Mouse (Mus musculus) CH12.LX (cell line): ENCODE measurements at regions not wholly inside any gene's neighbourhood (a gene's known extent, or its start where the extent isn't known, plus 50 kb on each side); places are given as distances from the start of the nearest gene placed in this dataset.

Experiments
- DNase-seq: peaks from one replicate; pipeline ENCODE4 v3.0.0-alpha.2; 2013; ENCODE audit errors: extremely low read depth
- H3K27ac ChIP-seq: 2 replicates; pipeline ENCODE4 v1.5.1; 2012; ENCODE audit warnings: low read depth, mild to moderate bottlenecking, control low read depth, moderate library complexity; ENCODE audit not compliant: insufficient read depth
- H3K27me3 ChIP-seq: replicated peaks from 2 replicates; pipeline ENCODE3; 2012; ENCODE audit warnings: inconsistent platforms
- H3K36me3 ChIP-seq, 2 experiments: replicated peaks in 1 of 2; 2 replicates each; pipeline versions ENCODE3 to v1.6.1; 2012; ENCODE audit warnings: inconsistent platforms in 1 of 2, low read length in 1 of 2, mild to moderate bottlenecking in 1 of 2, mixed read lengths in 1 of 2, moderate library complexity in 1 of 2; ENCODE audit not compliant: control insufficient read depth in 1 of 2, insufficient read depth in 1 of 2
- H3K4me1 ChIP-seq, 2 experiments: 2 replicates each; pipeline ENCODE4 v1.6.1; 2012; ENCODE audit warnings: inconsistent platforms in 1 of 2, moderate library complexity in 1 of 2; ENCODE audit not compliant: insufficient read depth in 2 of 2, control insufficient read depth in 1 of 2
- H3K4me2 ChIP-seq: 2 replicates; pipeline ENCODE4 v1.6.1; 2012; ENCODE audit warnings: low read depth, mild to moderate bottlenecking, control low read depth; ENCODE audit not compliant: poor library complexity, insufficient read depth, severe bottlenecking
- H3K4me3 ChIP-seq, 3 experiments: fragments of 150-350 bp in 1 of 3; sonication (generic) in 1 of 3; replicated peaks in 1 of 3; 2 replicates each; pipeline versions ENCODE3 to v1.5.1; 2011 to 2012; ENCODE audit warnings: low read depth in 2 of 3, low read length in 2 of 3, mild to moderate bottlenecking in 2 of 3, moderate library complexity in 2 of 3, control low read depth in 1 of 3, improper control_type of control experiment in 1 of 3, inconsistent platforms in 1 of 3, mixed read lengths in 1 of 3; ENCODE audit not compliant: poor library complexity in 1 of 3
- H3K79me2 ChIP-seq: replicated peaks from 2 replicates; pipeline ENCODE4 v1.6.1; 2012; ENCODE audit warnings: mild to moderate bottlenecking, moderate library complexity; ENCODE audit not compliant: control insufficient read depth, poor library complexity, insufficient read depth, severe bottlenecking; ENCODE audit errors: extremely low read depth
- H3K9ac ChIP-seq: 2 replicates; pipeline ENCODE4 v1.6.1; 2012; ENCODE audit warnings: low read depth, mild to moderate bottlenecking, control low read depth, moderate library complexity; ENCODE audit not compliant: insufficient read depth
- H3K9me3 ChIP-seq: replicated peaks from 2 replicates; pipeline ENCODE3; 2012; ENCODE audit warnings: low read length, inconsistent platforms, mixed read lengths
- CHD1 ChIP-seq: IDR thresholded peaks from 2 replicates; pipeline ENCODE4 v1.6.1; 2012; ENCODE audit warnings: low read depth, low read length, improper control_type of control experiment, inconsistent platforms
- ELF1 ChIP-seq: IDR thresholded peaks from 2 replicates; pipeline ENCODE4 v1.6.1; 2014; ENCODE audit warnings: low read depth, mild to moderate bottlenecking, inconsistent platforms, low read length, improper control_type of control experiment
- ETS1 ChIP-seq: conservative IDR thresholded peaks from 2 replicates; pipeline ENCODE4 v1.6.1; 2012; ENCODE audit warnings: low read depth, mild to moderate bottlenecking, inconsistent platforms, low read length, improper control_type of control experiment, moderate library complexity
- HCFC1 ChIP-seq: IDR thresholded peaks from 2 replicates; pipeline ENCODE4 v1.6.1; 2012; ENCODE audit warnings: low read depth, mild to moderate bottlenecking, inconsistent platforms, low read length, improper control_type of control experiment
- IRF4 ChIP-seq: IDR thresholded peaks from 2 replicates; pipeline ENCODE4 v1.6.1; 2014; ENCODE audit warnings: low read depth, mild to moderate bottlenecking, inconsistent platforms, low read length, improper control_type of control experiment
- JUN ChIP-seq: IDR thresholded peaks from 2 replicates; pipeline ENCODE4 v1.6.1; 2011; ENCODE audit warnings: low read depth, mild to moderate bottlenecking, low read length, improper control_type of control experiment, moderate library complexity; ENCODE audit not compliant: insufficient read depth
- KAT2A ChIP-seq: IDR thresholded peaks from 2 replicates; pipeline ENCODE4 v1.6.1; 2012; ENCODE audit warnings: low read length, improper control_type of control experiment, inconsistent platforms; ENCODE audit not compliant: insufficient replicate concordance
- MAFK ChIP-seq: IDR thresholded peaks from 2 replicates; pipeline ENCODE4 v1.6.1; 2011; ENCODE audit warnings: low read length, improper control_type of control experiment; ENCODE audit not compliant: insufficient replicate concordance
- MAX ChIP-seq: IDR thresholded peaks from 2 replicates; pipeline ENCODE4 v1.6.1; 2011; ENCODE audit warnings: low read length, improper control_type of control experiment
- MAZ ChIP-seq: IDR thresholded peaks from 2 replicates; pipeline ENCODE4 v1.6.1; 2012; ENCODE audit warnings: low read depth, mild to moderate bottlenecking, inconsistent platforms, low read length, improper control_type of control experiment, moderate library complexity
- MYC ChIP-seq: IDR thresholded peaks from 2 replicates; pipeline ENCODE4 v1.6.1; 2011; ENCODE audit warnings: low read depth, mild to moderate bottlenecking, improper control_type of control experiment, low read length
- NELFE ChIP-seq: IDR thresholded peaks from 2 replicates; pipeline ENCODE4 v1.6.1; 2011; ENCODE audit warnings: low read depth, low read length, improper control_type of control experiment
- PAX5 ChIP-seq: IDR thresholded peaks from 2 replicates; pipeline ENCODE4 v1.6.1; 2012; ENCODE audit warnings: low read length, inconsistent platforms, mixed read lengths
- POLR2AphosphoS2 ChIP-seq: IDR thresholded peaks from 2 replicates; pipeline ENCODE4 v1.6.1; 2011; ENCODE audit warnings: low read depth, low read length, improper control_type of control experiment
- RCOR1 ChIP-seq: conservative IDR thresholded peaks from 2 replicates; pipeline ENCODE4 v1.6.1; 2012; ENCODE audit warnings: low read depth, mild to moderate bottlenecking, inconsistent platforms, low read length, improper control_type of control experiment
- SIN3A ChIP-seq: IDR thresholded peaks from 2 replicates; pipeline ENCODE4 v1.6.1; 2012; ENCODE audit warnings: low read length, improper control_type of control experiment, inconsistent platforms
- SMC3 ChIP-seq: IDR thresholded peaks from 2 replicates; pipeline ENCODE4 v1.6.1; 2011; ENCODE audit warnings: low read depth, low read length, improper control_type of control experiment
- TCF12 ChIP-seq: IDR thresholded peaks from 2 replicates; pipeline ENCODE4 v1.6.1; 2014; ENCODE audit warnings: low read depth, mild to moderate bottlenecking, inconsistent platforms, low read length, improper control_type of control experiment
- USF1 ChIP-seq: IDR thresholded peaks from 2 replicates; pipeline ENCODE4 v1.6.1; 2014; ENCODE audit warnings: low read depth, mild to moderate bottlenecking, inconsistent platforms, low read length, improper control_type of control experiment
- ZC3H11A ChIP-seq: IDR thresholded peaks from 2 replicates; pipeline ENCODE4 v1.6.1; 2012; ENCODE audit warnings: low read depth, mild to moderate bottlenecking, inconsistent platforms, low read length, improper control_type of control experiment
- dilution Hi-C: fragments of 300-500 bp; cut with MboI; formaldehyde crosslinking; loops from 2 replicates; pipeline ENCODE4 v1.14.3; 2020; ENCODE audit warnings: low sequenced_read_pairs; ENCODE audit not compliant: extremely low pct_unique_long_range_greater_than_20kb, extremely low pct_ligation_motif_present
- in situ Hi-C: fragments of 300-500 bp; cut with MboI; formaldehyde crosslinking; loops from 3 replicates; pipeline ENCODE4 v1.14.3; 2019; ENCODE audit warnings: low sequenced_read_pairs, low pct_ligation_motif_present, low pct_unique_long_range_greater_than_20kb, mixed read lengths

- H3K36me3 ChIP-seq: no peaks in the 10 kb centered on the region
- no peak overlapping the region for H3K27ac ChIP-seq
- no peak overlapping the region for H3K9ac ChIP-seq
- peaks cover 17% of the 10 kb centered on the region for H3K9me3 ChIP-seq
- no peaks in the 10 kb centered on the region for H3K27me3 ChIP-seq
- no peak overlapping the region for H3K4me3 ChIP-seq
- in situ Hi-C loops: no loop called here
- no peak for DNase-seq
- TF ChIP-seq MAFK (no peak), TCF12 (no peak), NELFE (no peak), RCOR1 (no peak), PAX5 (no peak), KAT2A (no peak), ETS1 (no peak), MAZ (no peak), MAX (no peak), IRF4 (no peak), SIN3A (no peak), CHD1 (no peak), HCFC1 (no peak), USF1 (no peak)
- H3K4me1 ChIP-seq: peaks cover 0 to 15% of the 10 kb centered on the region in 2 experiments; a peak in 2 of 4 replicates
- H3K4me2 ChIP-seq: no peak overlapping the region
- dilution Hi-C loops: no loop called here
- no peaks in the 10 kb centered on the region for H3K79me2 ChIP-seq
Observed at GRCm38 (mm10) chr2:173376926-173377325, 100.6 kb upstream of the Pmepa1 start.

GRCm38 (mm10) chr2:173377497-173378257 is 101.3 kb upstream of the Pmepa1 start:
- Histone ChIP-seq H3K27me3 (no peaks in the 10 kb centered on the region), H3K27ac (no peak overlapping the region), H3K9ac (no peak overlapping the region), H3K4me1 (peaks cover 0 to 23% of the 10 kb centered on the region in 2 experiments; a peak in 2 of 4 replicates), H3K4me3 (no peak overlapping the region), H3K4me2 (no peak overlapping the region), H3K79me2 (no peaks in the 10 kb centered on the region), H3K9me3 (peaks cover 10% of the 10 kb centered on the region), H3K36me3 (no peaks in the 10 kb centered on the region)
- TF ChIP-seq MYC (no peak), ELF1 (no peak), POLR2AphosphoS2 (no peak), JUN (no peak), ZC3H11A (no peak), NELFE (no peak), SMC3 (no peak), RCOR1 (no peak), MAX (no peak)
- DNase-seq: no peak
- in situ Hi-C loops (no loop called here), dilution Hi-C loops (no loop called here)
